Mouse (Mus musculus) embryonic fibroblast, embryonic 13.5 days (primary cell): ENCODE results near the gene Tspan7. TPM values are rescaled to one million over a fixed set of nuclear protein-coding genes. Genes with fewer than 3 reads are reported as not detected.

Source experiments
- H3K27ac ChIP-seq: 2 replicates; pipeline ENCODE4 v1.5.1; 2012; ENCODE audit warnings: low read length, control low read depth, inconsistent platforms; ENCODE audit not compliant: insufficient read depth
- H3K4me1 ChIP-seq: 2 replicates; pipeline ENCODE4 v1.6.1; 2011; ENCODE audit warnings: low read length; ENCODE audit not compliant: control insufficient read depth, insufficient read depth
- H3K4me3 ChIP-seq: 2 replicates; pipeline ENCODE4 v1.5.1; 2011; ENCODE audit warnings: mild to moderate bottlenecking, control low read depth, low read length; ENCODE audit not compliant: insufficient read depth
- CTCF ChIP-seq: IDR thresholded peaks from 2 replicates; pipeline ENCODE4 v1.5.1; 2011; ENCODE audit warnings: mild to moderate bottlenecking, control low read depth, low read length, moderate library complexity, borderline replicate concordance; ENCODE audit not compliant: insufficient read depth
- POLR2A ChIP-seq: IDR thresholded peaks from 2 replicates; pipeline ENCODE4 v1.6.1; 2011; ENCODE audit warnings: low read depth, mild to moderate bottlenecking, control low read depth, low read length, moderate library complexity
- polyA plus RNA-seq: library from polyadenylated mRNA; stranded (reverse); fragments of >200 nt; gene quantifications from 2 replicates; pipeline ENCODE4 v1.2.4, GENCODE M21; 2011; ENCODE audit warnings: low read depth; ENCODE audit not compliant: missing spikeins, insufficient read length

Gene Tspan7
- polyA plus RNA-seq = 15.9 and 16.2 TPM in 2 replicates

DNA sequence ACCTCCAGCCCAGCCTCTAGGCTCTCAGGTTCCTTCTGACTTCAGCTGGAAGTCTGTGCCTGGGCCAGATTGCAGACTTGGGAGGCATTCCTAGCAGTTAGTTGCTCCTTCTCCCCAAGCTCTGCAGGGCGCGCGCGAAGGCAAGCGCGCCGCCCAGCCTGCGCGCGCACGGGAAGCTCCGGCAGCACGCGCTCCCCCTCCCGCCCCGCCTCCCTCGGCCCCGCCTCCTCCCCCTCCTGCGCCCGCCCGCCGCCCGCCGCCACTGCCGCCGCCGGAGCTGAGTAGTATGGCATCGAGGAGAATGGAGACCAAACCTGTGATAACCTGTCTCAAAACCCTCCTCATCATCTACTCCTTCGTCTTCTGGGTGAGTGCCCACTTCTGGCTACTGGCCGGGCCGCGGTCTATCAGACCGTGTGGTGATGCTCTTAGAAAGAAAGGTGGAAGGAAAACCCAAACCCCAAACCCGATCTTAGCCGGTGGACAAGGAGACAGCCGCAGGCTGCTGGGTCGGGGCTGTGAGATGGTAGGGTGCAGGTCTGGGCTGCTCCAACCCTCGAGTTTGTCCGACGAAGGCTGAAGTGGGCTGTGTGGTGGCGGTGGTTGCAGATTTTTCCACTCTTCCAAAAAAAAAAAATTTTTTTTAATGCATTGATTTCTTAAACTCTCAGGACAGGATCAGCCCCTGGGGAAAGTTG is at the start of gene Tspan7:
TSS of gene Tspan7 (plus strand) at position 287 of the 698 bp plus-strand sequence.
- peak within 1 kb of the TSS; percentile 67 for H3K4me3 ChIP-seq

DNA sequence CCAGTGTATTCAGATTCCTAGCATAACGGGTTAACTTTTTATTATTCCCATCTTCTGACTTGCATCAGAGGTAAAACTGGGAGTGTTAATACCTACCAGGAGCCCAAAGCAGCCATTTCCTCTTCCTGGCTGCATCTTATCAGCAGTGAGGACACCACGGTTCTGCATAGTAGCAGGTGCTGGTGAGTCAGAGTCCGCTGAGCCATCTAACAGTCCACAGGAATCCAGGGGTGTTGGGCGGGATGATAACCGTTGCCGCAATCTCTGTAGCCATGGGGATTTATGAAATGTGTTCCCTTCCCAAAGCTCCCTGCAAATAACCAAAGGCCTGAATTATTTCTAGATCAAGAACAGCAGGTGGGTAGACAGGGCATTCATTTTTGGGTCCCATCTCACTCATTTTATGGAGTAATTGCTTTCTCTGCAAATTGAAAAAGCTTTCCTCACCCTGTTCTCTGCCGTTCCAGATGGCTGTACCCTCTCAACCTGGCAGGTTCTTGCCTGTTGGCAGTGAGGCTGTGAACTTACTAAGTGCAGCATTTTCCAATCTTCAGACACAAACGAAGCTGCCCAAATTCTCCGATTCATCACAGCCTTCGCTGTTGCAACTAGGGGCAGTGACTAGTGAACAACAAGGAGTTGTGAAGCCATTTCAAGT is 35.5 kb upstream of the Tspan7 start:
- TF ChIP-seq CTCF = no peak
- TF ChIP-seq POLR2A = no peak
- H3K4me3 ChIP-seq = no peak overlapping the region
- no peaks in the 10 kb centered on the region for H3K4me1 ChIP-seq
- H3K27ac ChIP-seq = no peak overlapping the region

More for the DNA sequence above, at the start of gene Tspan7:
- no peaks in the 10 kb centered on the region; the same call in 1 of the 2 replicates for H3K4me1 ChIP-seq
- no peak within 1 kb of the TSS for H3K27ac ChIP-seq
- TF ChIP-seq POLR2A = no peak
- TF ChIP-seq CTCF = no peak

DNA sequence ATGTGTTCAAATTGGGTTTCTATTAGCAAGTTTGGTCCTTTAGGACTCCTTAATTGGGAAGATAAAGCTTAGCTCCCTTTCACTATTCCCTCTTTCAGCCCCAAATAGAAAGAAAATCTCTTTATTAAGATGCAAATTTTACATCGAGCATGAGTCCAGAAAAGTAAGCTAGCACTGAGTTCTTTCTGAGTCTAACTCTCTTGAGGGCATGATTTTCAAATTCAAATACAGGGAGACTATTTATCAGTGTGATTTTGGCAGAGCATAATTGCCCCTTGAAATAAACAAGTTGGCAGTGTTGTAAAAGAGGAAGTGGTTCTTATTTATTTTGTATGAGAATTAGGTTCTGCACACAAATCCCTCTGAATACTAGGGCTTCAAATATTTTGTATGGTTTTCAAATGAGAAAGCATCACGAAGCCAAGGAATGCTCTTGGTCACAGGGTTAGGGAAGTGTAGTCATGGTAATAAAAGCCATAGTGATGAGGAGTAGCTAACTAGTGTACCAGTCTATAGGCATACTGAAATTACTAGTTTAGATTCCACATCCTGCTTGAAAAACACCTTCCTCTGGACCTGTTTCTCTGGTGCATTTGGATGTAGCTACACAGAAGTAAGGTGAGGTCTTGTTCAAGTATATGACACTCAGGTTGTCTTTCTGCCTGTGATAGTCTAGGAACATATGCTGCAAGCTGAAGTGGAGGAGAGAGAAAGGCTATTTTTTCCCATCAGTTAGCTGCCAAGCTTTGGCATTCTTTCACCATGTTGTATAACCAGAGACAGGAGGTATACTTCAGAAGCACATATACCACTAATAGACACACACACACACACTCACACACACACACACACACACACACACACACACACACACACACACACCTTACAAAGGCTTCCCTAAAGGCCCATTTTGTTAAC is 34.6 kb upstream of the Tspan7 start:
- H3K4me1 ChIP-seq = no peaks in the 10 kb centered on the region
- TF ChIP-seq CTCF (no peak), POLR2A (no peak)
- H3K27ac ChIP-seq = no peak overlapping the region
- H3K4me3 ChIP-seq = no peak overlapping the region

DNA sequence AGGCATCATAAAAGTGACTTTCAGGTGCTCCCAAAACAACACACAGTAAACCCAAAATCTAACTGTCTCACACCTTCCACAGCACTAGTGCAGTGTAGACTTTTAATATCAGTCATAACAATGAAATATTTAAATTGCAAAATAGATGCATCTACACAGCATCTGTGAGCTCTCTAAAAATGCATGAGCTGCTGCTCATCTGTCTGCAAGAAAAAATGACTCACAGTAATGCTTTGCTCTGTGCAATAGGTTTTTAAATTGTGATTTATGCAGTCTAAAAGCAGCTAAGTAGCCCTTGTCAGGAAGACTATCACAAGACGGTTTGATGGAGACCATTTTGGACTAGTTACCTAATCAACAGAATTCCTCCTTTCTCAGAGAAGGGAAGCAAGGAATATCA is 31.2 kb upstream of the Tspan7 start:
- H3K27ac ChIP-seq = no peak overlapping the region
- H3K4me1 ChIP-seq = no peaks in the 10 kb centered on the region
- no peak overlapping the region for H3K4me3 ChIP-seq
- TF ChIP-seq POLR2A (no peak), CTCF (no peak)

- no peak for TF ChIP-seq POLR2A
- no peak for TF ChIP-seq CTCF
- no peaks in the 10 kb centered on the region for H3K4me1 ChIP-seq
- no peak overlapping the region for H3K4me3 ChIP-seq
- H3K27ac ChIP-seq = no peak overlapping the region
These were observed 27.7 kb upstream of the Tspan7 start for GRCm38 (mm10) chrX:10457256-10457655.

GRCm38 (mm10) chrX:10477088-10477487 is 7.9 kb upstream of the Tspan7 start:
- no peak overlapping the region for H3K4me3 ChIP-seq
- H3K4me1 ChIP-seq = no peaks in the 10 kb centered on the region

GRCm38 (mm10) chrX:10479031-10479886 is 5.7 kb upstream of the Tspan7 start:
- Histone ChIP-seq H3K27ac (no peak overlapping the region), H3K4me3 (no peak overlapping the region), H3K4me1 (no peaks in the 10 kb centered on the region)
- TF ChIP-seq POLR2A (no peak), CTCF (no peak)

More at GRCm38 (mm10) chrX:10477088-10477487, 7.9 kb upstream of the Tspan7 start:
- no peak overlapping the region for H3K27ac ChIP-seq
- no peak for TF ChIP-seq CTCF
- no peak for TF ChIP-seq POLR2A

- TF ChIP-seq CTCF = no peak
- no peak for TF ChIP-seq POLR2A
- Histone ChIP-seq H3K27ac (no peak overlapping the region), H3K4me1 (no peaks in the 10 kb centered on the region; the same call in 1 of the 2 replicates), H3K4me3 (no peak overlapping the region)
These were observed 5.0 kb upstream of the Tspan7 start for GRCm38 (mm10) chrX:10479943-10480342.
